Mouse (Mus musculus) kidney, adult 2 months (tissue): ENCODE results near the gene Lmx1a.

Experiments
- CTCF ChIP-seq: fragments of 200-500 bp; conservative IDR thresholded peaks from 2 replicates; pipeline ENCODE4 v1.5.1; 2011; ENCODE audit warnings: low read depth, mild to moderate bottlenecking, control low read depth, low read length, moderate library complexity, mixed read lengths; ENCODE audit not compliant: insufficient read depth, insufficient read length
- POLR2A ChIP-seq: fragments of 200-500 bp; IDR thresholded peaks from one replicate; pipeline ENCODE4 v1.6.1; 2011; ENCODE audit warnings: low read depth, low read length, control low read depth

- peak; percentile 92 for TF ChIP-seq CTCF
- TF ChIP-seq POLR2A, result no peak
These were observed 19.2 kb upstream of the Lmx1a start for GRCm38 (mm10) chr1:167669796-167670195.
